In genomic region chr7:43253540-43253939, GRCm38 (mm10) we compare ENCODE assay signal across 8 mouse cellular contexts.
"Had no signal": no experiment of that assay in that cellular context is flagged by ENCODE, and none has a peak within 500 bp of the region (broad histone marks: within the 10 kb centered on the region; RNA-seq: fewer than 3 reads in every experiment).

No protein-coding gene starts in this region.

- H3K27me3 ChIP-seq: limb, embryonic 12.5 days; midbrain, embryonic 12.5 days had no signal

- H3K4me1 ChIP-seq: limb, embryonic 12.5 days; midbrain, embryonic 12.5 days had no signal

- H3K9ac ChIP-seq: limb, embryonic 12.5 days; liver, embryonic 14.5 days; midbrain, embryonic 12.5 days had no signal

- H3K9me3 ChIP-seq: limb, embryonic 12.5 days had no signal

- H3K36me3 ChIP-seq: limb, embryonic 12.5 days; midbrain, embryonic 12.5 days had no signal

- H3K4me3 ChIP-seq: left cerebral cortex, adult 2 months; limb, embryonic 12.5 days; midbrain, embryonic 12.5 days had no signal

- H3K27ac ChIP-seq: left cerebral cortex, adult 2 months; limb, embryonic 12.5 days; liver, embryonic 14.5 days; midbrain, embryonic 12.5 days had no signal

- DNase-seq: kidney, adult 18-20 months; kidney, postnatal 10 days; lung, adult 18-20 months; spleen, adult 18-20 months had no signal
